Mouse (Mus musculus) hindbrain, embryonic 12.5 days (tissue): Measurements from ENCODE around the gene H2al1k. TPM values are rescaled to one million over a fixed set of nuclear protein-coding genes. Genes with fewer than 3 reads are reported as not detected.
"Not testable (repeated sequence)": the region's sequence is repeated elsewhere in the genome, so short reads cannot be mapped to it uniquely, and the experiment has no call there.

Source experiments
- ATAC-seq: fragments of 200-750 bp; cut with Nextera tagmentation; 2 replicates; pipeline ENCODE4 v1.8.0; 2017; ENCODE audit warnings: moderate TSS enrichment; ENCODE audit not compliant: low FRiP score
- H3K27ac ChIP-seq: fragments of 300-500 bp; sonication (generic); 2 replicates; pipeline ENCODE4 v1.5.1; 2016; ENCODE audit warnings: mild to moderate bottlenecking
- H3K27me3 ChIP-seq: fragments of 300-500 bp; sonication (generic); 2 replicates; pipeline ENCODE4 v1.6.1; 2016; ENCODE audit warnings: mild to moderate bottlenecking
- H3K36me3 ChIP-seq: fragments of 300-500 bp; sonication (generic); 2 replicates; pipeline ENCODE4 v1.6.1; 2016; ENCODE audit warnings: mild to moderate bottlenecking
- H3K4me1 ChIP-seq: fragments of 300-500 bp; sonication (generic); 2 replicates; pipeline ENCODE4 v1.6.1; 2016
- H3K4me2 ChIP-seq: fragments of 300-500 bp; sonication (generic); replicated peaks from 2 replicates; pipeline ENCODE4 v1.6.1; 2016; ENCODE audit warnings: mild to moderate bottlenecking
- H3K4me3 ChIP-seq: fragments of 300-500 bp; sonication (generic); 2 replicates; pipeline ENCODE4 v1.5.1; 2016; ENCODE audit warnings: mild to moderate bottlenecking
- H3K9ac ChIP-seq: fragments of 300-500 bp; sonication (generic); 2 replicates; pipeline ENCODE4 v1.6.1; 2016; ENCODE audit warnings: mild to moderate bottlenecking, moderate library complexity
- H3K9me3 ChIP-seq: fragments of 300-500 bp; sonication (generic); replicated peaks from 2 replicates; pipeline ENCODE4 v1.6.1; 2016; ENCODE audit warnings: mild to moderate bottlenecking
- WGBS: fragments of 180-500 bp; shearing (Covaris S2); methylation state at CpG from one replicate; pipeline ENCODE4 v1.1.7; 2016; 5-methylcytosine and 5-hydroxymethylcytosine counted together
- polyA plus RNA-seq: library from polyadenylated mRNA; unstranded; fragments of >200 nt; fragmentation: Nextera tagmentation; extraction: Ambion mirVana; gene quantifications from 2 replicates; pipeline ENCODE4 v1.2.1, GENCODE M21; 2016

The H2al1k gene
- polyA plus RNA-seq: not detected in 2 replicates

DNA sequence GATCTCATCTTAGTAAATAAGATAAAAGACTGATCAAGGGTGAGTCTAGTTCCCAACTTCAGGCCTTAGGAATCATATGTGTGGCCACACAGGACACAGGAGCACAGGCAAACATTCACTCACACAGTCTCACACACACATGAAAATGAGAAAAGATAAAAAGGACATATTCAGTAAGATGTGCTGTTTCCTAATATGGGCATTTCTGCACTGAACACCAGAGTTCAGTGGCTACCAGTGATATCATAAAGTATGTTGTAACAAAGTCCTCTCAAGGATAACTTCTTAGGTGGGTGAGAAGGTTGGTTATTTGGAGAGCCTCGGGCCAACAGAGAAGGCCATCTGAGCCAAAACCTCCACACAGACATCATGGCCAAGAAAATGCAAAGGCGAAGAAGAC is at the start of gene H2al1k:
Gene H2al1k, plus strand, starts transcription at position 301 of the 400 bp plus-strand sequence.
- H3K4me3 ChIP-seq, H3K27ac ChIP-seq, H3K27me3 ChIP-seq, H3K4me1 ChIP-seq, H3K9ac ChIP-seq, H3K9me3 ChIP-seq, H3K36me3 ChIP-seq, ATAC-seq, H3K4me2 ChIP-seq: not testable (repeated sequence)
- WGBS: no CpG with 5 or more reads among the region's 2 CpGs

DNA sequence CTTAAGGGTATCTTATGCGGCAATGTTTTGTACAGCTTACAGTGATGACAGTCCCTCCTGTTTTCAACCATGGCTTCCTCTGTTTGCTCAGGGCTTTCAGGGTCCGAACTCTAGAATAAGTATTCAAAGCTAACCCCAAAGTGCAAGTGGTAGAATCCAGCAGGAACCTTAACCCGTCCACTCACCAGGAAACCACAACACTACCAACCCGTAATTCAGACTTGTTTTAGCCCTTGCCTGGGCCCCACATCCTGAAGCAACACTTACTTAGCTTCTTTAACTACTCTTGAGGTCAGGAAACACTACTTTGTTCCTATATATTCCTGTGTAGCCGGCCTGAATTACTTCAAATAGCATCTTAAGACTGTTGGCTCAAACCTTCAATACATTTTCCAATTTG is 47.6 kb upstream of the H2al1k start:
- Histone ChIP-seq H3K27ac (no peak overlapping the region), H3K27me3 (no peaks in the 10 kb centered on the region), H3K9ac (no peak overlapping the region), H3K9me3 (no peaks in the 10 kb centered on the region), H3K4me1 (no peaks in the 10 kb centered on the region), H3K4me2 (no peak overlapping the region), H3K36me3 (no peaks in the 10 kb centered on the region), H3K4me3 (no peak overlapping the region)
- no peak for ATAC-seq
- 79% methylated on average over 5 of the region's 5 CpGs for WGBS

DNA sequence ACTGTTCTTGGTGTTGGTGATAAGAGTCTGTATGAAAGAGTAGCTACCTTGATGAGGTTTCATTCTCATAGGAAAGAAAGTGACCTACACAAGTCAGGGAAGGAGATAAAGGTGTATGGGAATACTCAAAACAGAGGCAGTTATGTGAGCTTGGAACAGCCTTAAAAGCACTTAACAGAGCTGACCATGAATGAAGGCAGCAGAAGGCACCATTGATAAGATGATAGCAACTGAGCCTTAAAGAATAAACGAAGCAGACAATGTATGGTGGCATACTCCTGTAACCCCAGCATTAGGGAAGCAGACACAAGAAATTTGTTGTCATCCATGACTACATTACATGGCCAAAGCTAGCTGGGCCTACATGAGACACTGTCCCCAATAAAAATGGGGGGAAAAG is 47.0 kb upstream of the H2al1k start:
- no peaks in the 10 kb centered on the region for H3K36me3 ChIP-seq
- H3K27me3 ChIP-seq: no peaks in the 10 kb centered on the region
- no peak overlapping the region for H3K9ac ChIP-seq
- 77% methylated on average over 1 of the region's 1 CpGs for WGBS
- no peaks in the 10 kb centered on the region for H3K4me1 ChIP-seq
- H3K27ac ChIP-seq: no peak overlapping the region
- ATAC-seq: no peak
- H3K4me2 ChIP-seq: no peak overlapping the region
- no peaks in the 10 kb centered on the region for H3K9me3 ChIP-seq
- no peak overlapping the region for H3K4me3 ChIP-seq

DNA sequence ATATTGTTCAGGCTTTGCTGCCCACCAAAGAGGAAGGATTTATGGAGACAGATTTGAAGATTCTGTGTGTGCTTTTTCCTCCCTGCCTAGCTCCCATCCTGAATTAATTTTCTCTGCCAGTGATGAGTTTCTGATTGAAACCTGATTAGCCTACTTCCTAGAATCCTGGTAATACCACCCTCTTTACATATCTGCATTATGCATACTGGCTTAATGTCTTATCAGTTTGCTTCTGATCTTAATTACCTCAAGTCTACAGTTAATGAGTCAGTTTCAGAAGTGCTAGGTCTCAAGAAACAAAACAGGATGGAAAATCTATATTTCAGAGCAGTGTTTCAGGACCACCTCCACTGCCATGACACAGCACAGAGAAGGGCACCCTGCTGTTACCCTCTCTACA is 34.0 kb upstream of the H2al1k start:
- H3K27me3 ChIP-seq, H3K4me3 ChIP-seq, H3K9me3 ChIP-seq, ATAC-seq, H3K36me3 ChIP-seq, H3K9ac ChIP-seq, H3K4me2 ChIP-seq, H3K4me1 ChIP-seq, H3K27ac ChIP-seq: not testable (repeated sequence)

DNA sequence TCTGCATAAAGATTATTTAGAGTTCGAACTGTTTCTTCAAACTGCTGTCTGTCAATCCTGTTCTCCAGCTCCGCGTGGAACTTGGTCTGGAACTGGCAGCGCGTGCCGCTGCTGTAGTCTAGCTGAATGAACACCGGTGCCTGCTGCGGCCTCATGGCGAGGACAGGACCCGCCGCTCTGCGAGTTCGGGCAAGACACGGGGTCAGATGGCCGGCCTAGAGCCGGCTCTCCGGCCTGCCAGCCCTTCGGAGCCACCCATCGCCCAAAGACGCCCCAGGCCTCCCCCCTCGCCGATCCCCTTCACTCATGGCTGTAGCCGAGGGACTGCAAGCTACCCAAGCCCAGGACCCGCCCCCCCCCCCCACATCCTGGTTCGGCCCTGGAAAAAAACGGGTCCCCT is 22.5 kb upstream of the H2al1k start:
- not testable (repeated sequence) for H3K9me3 ChIP-seq, H3K4me3 ChIP-seq

DNA sequence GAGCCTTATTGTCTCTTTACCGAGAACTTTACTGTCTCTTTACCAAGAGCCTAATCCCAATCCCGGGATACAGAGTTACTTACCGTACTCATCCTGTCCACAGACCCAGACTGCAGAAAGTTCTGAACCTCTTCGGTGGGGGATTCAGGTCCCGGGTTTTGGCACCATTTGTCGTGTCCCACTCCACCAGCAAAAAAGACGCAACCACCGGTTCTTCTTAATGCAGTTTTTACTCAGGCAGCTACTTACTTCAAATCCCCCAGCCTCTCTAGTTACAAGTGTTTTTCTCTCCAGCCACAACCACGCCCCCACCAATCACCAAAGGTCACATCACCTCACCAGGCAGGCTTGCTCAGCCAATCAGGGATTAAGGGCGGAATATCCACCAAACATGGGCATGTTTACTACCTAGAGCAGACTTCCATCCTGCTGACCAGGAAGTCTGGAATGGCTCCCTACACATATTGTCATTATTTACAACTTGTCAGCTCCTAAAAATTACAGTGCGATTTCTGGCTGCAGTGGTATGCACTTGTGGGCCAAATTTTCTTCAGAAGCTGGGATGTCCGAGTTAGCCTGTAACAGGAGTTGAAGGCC is 18.0 kb upstream of the H2al1k start:
- H3K4me3 ChIP-seq, H3K27ac ChIP-seq, H3K27me3 ChIP-seq, H3K9me3 ChIP-seq, H3K4me2 ChIP-seq, H3K36me3 ChIP-seq, H3K4me1 ChIP-seq, ATAC-seq, H3K9ac ChIP-seq: not testable (repeated sequence)
- WGBS: 92% methylated on average over 12 of the region's 12 CpGs

More for the DNA sequence above, 22.5 kb upstream of the H2al1k start:
- not testable (repeated sequence) for H3K4me2 ChIP-seq, H3K4me1 ChIP-seq, H3K36me3 ChIP-seq, H3K27me3 ChIP-seq, H3K9ac ChIP-seq, H3K27ac ChIP-seq, ATAC-seq
- 93% methylated on average over 16 of the region's 26 CpGs for WGBS

DNA sequence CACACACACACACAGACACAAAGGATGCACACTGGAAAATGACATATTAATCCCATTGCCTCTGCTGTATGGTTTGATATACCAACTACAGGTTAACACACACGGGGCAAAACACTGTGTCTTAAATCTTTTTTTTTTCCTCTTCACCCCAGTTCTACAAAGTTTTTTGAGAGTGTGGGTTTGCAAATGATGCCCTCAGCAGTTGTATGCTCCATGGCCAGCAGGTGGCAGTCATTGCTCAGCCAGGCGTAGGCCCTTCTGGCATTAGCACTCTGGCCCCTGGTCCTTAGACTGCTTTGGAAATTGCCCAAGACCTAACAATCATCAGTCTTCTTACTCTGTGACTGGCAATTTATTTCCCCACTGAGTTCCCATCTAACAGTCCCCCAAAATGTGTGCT is 17.4 kb upstream of the H2al1k start:
- not testable (repeated sequence) for H3K36me3 ChIP-seq, ATAC-seq, H3K4me2 ChIP-seq, H3K4me1 ChIP-seq, H3K27ac ChIP-seq, H3K4me3 ChIP-seq, H3K27me3 ChIP-seq, H3K9me3 ChIP-seq, H3K9ac ChIP-seq
- 71% methylated on average over 2 of the region's 2 CpGs for WGBS

DNA sequence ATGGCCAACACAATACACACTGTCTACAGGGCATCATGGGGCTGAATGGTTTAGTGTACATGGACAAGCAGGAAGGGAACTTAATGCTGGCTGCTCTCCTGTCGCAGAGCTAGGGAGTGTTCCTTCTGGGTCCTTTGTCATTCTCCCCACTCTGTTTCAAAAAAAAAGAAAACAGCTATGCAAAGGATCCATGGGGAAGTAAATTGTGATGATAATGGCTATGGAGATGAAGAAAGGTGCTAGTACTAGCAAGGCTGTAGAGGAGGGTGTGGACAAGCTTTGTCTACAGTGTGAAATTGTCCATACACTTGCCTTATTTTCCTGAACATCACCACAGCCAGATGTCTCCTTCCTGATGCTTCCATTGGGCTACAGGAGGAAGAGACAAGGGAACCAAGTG is 15.4 kb upstream of the H2al1k start:
- H3K4me3 ChIP-seq, H3K27me3 ChIP-seq, H3K9ac ChIP-seq, H3K36me3 ChIP-seq, ATAC-seq, H3K4me1 ChIP-seq, H3K27ac ChIP-seq, H3K4me2 ChIP-seq, H3K9me3 ChIP-seq: not testable (repeated sequence)
- WGBS: 58% methylated on average over 1 of the region's 1 CpGs

DNA sequence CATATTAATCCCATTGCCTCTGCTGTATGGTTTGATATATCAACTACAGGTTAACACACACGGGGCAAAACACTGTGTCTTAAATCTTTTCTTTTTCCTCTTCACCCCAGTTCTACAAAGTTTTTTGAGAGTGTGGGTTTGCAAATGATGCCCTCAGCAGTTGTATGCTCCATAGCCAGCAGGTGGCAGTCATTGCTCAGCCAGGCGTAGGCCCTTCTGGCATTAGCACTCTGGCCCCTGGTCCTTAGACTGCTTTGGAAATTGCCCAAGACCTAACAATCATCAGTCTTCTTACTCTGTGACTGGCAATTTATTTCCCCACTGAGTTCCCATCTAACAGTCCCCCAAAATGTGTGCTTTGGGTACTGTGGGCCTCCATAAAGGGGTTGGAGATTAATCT is 23.6 kb downstream of the H2al1k start:
- H3K27ac ChIP-seq, H3K9me3 ChIP-seq, H3K4me3 ChIP-seq, H3K36me3 ChIP-seq, ATAC-seq, H3K9ac ChIP-seq, H3K27me3 ChIP-seq, H3K4me2 ChIP-seq, H3K4me1 ChIP-seq: not testable (repeated sequence)
- WGBS: 46% methylated on average over 1 of the region's 2 CpGs

DNA sequence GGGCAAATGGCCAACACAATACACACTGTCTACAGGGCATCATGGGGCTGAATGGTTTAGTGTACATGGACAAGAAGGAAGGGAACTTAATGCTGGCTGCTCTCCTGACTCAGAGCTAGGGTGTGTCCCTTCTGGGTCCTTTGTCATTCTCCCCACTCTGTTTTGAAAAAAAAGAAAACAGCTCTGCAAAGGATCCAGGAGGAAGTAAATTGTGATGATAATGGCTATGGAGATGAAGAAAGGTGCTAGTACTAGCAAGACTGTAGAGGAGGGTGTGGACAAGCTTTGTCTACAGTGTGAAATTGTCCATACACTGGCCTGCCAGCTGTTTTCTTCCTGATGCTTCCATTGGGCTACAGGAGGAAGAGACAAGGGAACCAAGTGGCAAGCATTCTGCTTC is 25.5 kb downstream of the H2al1k start:
- H3K9me3 ChIP-seq, H3K36me3 ChIP-seq, H3K4me1 ChIP-seq, H3K4me2 ChIP-seq, H3K27ac ChIP-seq, H3K27me3 ChIP-seq, H3K4me3 ChIP-seq, ATAC-seq, H3K9ac ChIP-seq: not testable (repeated sequence)

Other genes starting within 250 kb of the H2al1k start
- not detected in 2 replicates for gene 4930402K13Rik, start 246.1 kb upstream of the H2al1k start, polyA plus RNA-seq
- gene Lancl3, start 150.7 kb upstream of the H2al1k start, polyA plus RNA-seq: 1.9 TPM in 2 replicates
- gene Gm14862, start 93.7 kb upstream of the H2al1k start, polyA plus RNA-seq: 0.35 TPM in 1 of 2 replicates, not detected in the other
- 3.9 and 4.4 TPM in 2 replicates for gene Xk, start 77.9 kb upstream of the H2al1k start, polyA plus RNA-seq
- gene H2al1m, start 66.9 kb upstream of the H2al1k start, polyA plus RNA-seq: not detected in 2 replicates
- gene Cybb, start 137.1 kb downstream of the H2al1k start, polyA plus RNA-seq: 0.97 and 1.0 TPM in 2 replicates
- not detected in 2 replicates for gene H2al1o, start 221.8 kb downstream of the H2al1k start, polyA plus RNA-seq